Mouse (Mus musculus) adrenal gland, postnatal 0 days (tissue): Measurements from ENCODE around the gene 2410131K14Rik. TPM values are rescaled to one million over a fixed set of nuclear protein-coding genes. Genes with fewer than 3 reads are reported as not detected.

Experiments
- polyA plus RNA-seq: library from polyadenylated mRNA; unstranded; fragments of >200 nt; fragmentation: Nextera tagmentation; extraction: Ambion mirVana; gene quantifications from 2 replicates; pipeline ENCODE4 v1.2.1, GENCODE M21; 2015

Gene 2410131K14Rik
- polyA plus RNA-seq, result 5.6 and 5.9 TPM in 2 replicates

GRCm38 (mm10) chr5:118244606-118245443 lies at the start of gene 2410131K14Rik, which contains the start of gene Rnft2:
TSS of gene 2410131K14Rik (plus strand) at chr5:118245227.
TSS of gene Rnft2 (minus strand) at chr5:118245116.

Other genes with a start within 250 kb of the 2410131K14Rik start
- 90.8 and 137 TPM in 2 replicates for gene Tesc, start 217.5 kb upstream of the 2410131K14Rik start, polyA plus RNA-seq
- 17.7 and 19.2 TPM in 2 replicates for gene Fbxw8, start 89.8 kb upstream of the 2410131K14Rik start, polyA plus RNA-seq
- 1.2 and 3.9 TPM in 2 replicates for gene Hrk, start 80.6 kb upstream of the 2410131K14Rik start, polyA plus RNA-seq
- gene Rnft2, start 111 bp upstream of the 2410131K14Rik start, polyA plus RNA-seq, result 1.3 and 1.5 TPM in 2 replicates